Mouse (Mus musculus) bone marrow, adult 2 months (tissue): Measurements from ENCODE around the gene Ube4a.

Experiments used
- CTCF ChIP-seq: fragments of 200-500 bp; IDR thresholded peaks from 2 replicates; pipeline ENCODE4 v1.5.1; 2011; ENCODE audit warnings: low read length, control low read depth; ENCODE audit not compliant: control insufficient read depth, insufficient read depth
- POLR2A ChIP-seq: fragments of 200-500 bp; IDR thresholded peaks from 2 replicates; pipeline ENCODE4 v1.6.1; 2011; ENCODE audit warnings: low read depth, mild to moderate bottlenecking, control low read depth, low read length, borderline replicate concordance; ENCODE audit not compliant: control insufficient read depth

GRCm38 (mm10) chr9:44946185-44946695 lies 19.2 kb downstream of the Ube4a start:
- TF ChIP-seq CTCF (no peak), POLR2A (no peak)
